12 mouse cellular contexts compared by ENCODE assay signal in genomic region chr9:67196609-67197008, GRCm38 (mm10).
"Had no signal": no experiment of that assay in that cellular context is flagged by ENCODE, and none has a peak within 500 bp of the region (broad histone marks: within the 10 kb centered on the region; RNA-seq: fewer than 3 reads in every experiment).

No protein-coding gene starts in this region.

- DNase-seq: retina, postnatal 1 day; right cerebral cortex, adult 18-20 months; right cerebral cortex, postnatal 14 days; right cerebral cortex, postnatal 25 days; right cerebral cortex, postnatal 4 days; spleen, adult 18-20 months; thymus, adult 18-20 months; thymus, adult 2 months; thymus, postnatal 14 days; thymus, postnatal 25 days; thymus, postnatal 36 days; thymus, postnatal 4 days had no signal
